Mouse (Mus musculus) T-helper 2 cell (primary cell): ENCODE measurements around the gene Sergef.

Experiments used
- in situ Hi-C: fragments of 300-600 bp; cut with MboI, MseI; formaldehyde crosslinking; loops from one replicate; pipeline ENCODE4 v1.15.1; 2025; ENCODE audit warnings: high pct_unique_total_duplicates

Sergef gene

DNA sequence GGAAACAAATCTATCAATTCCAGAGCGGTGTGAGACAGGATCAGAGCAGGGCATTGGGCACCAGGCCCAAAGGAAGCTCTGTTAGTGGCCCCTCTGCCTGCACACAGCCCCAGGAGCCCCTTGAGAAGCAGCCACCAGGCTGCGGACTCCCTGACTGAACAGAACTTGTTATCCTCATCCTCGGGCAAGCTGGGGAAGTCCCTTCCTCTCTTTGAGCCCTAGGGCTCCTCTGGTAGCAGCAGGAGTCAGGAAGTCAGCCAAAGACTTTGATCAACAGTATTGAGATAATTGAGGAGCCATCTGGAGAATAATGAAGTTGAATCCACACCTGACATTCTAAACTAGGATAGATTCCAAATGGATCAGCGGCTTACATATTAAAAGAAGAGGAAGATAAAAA is 135.4 kb downstream of the Sergef start:
- in situ Hi-C loops, result no loop called here

DNA sequence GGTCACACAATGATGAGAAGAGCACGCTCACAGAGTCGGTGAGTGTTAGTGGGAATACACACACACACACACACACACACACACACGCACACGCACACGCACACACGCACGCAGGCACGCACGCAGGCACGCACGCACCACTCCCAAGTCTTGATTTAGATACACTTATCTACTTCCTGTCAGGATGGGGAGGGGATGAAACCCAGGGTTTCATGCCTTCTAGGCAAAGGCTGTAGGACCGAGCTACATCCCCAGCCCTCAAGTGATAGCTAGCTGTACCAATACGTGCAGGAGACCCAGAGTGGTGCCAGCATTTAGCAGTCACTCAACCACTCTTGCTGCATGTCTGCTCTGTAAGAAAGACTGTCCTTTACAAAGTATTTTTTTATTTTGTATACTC is 137.0 kb downstream of the Sergef start:
- in situ Hi-C loops, result no loop called here

DNA sequence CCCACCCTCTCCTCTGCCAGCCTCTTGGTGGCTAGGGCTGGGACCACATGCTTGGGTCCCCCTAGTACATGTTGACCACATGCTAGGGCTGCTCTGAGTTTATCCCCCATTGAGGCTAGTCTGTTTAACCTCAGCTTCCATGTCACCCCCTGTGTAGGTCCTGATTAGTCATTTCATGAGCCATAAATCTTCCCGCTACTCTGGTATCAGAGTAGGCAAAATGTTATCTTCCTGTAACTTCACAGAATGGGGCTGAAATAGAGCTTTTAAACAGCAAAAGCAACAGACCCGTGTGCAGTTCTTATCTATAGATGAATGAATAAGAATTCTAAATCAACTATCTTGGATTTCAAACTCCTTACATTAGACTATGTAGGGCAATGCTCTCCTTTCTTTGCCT is 138.1 kb downstream of the Sergef start:
- in situ Hi-C loops, result no loop called here

DNA sequence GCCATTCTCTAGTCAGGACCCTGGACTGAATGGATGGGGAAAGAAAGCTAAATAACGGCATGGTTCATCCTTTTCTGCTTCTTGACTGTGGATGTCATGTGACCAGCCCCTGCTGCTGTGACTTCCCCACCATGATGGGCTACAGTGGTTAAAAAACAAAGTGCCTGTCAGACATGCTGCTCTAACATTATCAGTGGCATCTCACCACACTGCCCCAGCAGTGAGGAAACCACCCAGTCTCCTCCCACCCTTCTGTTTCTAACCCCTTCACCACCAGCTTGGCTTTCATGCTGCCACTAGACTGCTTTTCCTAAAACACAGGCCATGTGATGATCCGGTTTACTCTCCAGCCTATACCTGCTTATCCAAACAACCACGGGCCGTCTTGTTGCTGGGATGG is 140.0 kb downstream of the Sergef start:
- in situ Hi-C loops, result no loop called here

DNA sequence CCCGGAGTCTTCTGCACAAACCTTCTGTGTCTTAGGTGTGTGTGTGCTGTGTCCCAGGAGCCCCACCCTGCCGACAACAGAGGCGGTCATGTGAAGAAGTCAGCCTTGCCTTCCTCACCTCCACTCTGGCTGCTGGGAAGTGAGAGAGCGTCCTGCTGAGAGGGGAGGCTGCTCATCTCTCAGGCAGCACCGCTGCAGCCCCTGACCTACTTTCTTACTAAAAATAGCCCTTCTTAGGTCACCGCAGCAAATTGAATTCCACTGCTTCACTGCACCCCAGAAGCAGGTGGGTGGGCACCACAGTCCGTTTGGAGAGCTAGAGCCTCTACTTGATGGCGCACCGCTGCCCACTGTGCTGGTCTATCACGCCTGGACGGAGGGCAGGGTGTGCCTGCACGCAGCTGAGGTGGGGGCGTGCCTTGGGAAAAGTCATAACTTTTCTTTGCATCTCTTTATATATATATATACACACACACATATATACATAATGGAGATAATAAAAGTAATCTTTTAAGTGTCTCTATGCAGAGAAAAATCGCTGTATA is 147.4 kb downstream of the Sergef start:
- in situ Hi-C loops, result no loop called here

DNA sequence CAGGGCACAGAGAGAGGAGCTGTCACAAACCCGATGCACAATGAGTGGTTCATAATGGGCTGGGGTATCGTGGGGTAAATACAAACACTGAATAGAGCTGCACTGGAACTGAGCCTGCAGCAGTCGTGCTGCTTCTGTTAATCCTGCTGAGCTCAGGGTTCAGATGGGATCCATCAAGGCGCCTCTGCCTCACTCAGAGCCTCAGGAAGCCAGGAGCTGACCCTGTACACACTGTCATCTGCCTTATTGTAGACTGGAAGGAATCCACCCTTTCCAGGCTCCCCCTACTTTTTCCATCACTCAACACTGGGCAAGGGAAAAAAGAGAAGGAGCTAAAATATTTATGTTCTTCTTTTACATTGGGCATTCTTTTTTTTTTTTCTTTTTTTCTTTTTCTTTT is 152.3 kb downstream of the Sergef start:
- in situ Hi-C loops, result no loop called here

DNA sequence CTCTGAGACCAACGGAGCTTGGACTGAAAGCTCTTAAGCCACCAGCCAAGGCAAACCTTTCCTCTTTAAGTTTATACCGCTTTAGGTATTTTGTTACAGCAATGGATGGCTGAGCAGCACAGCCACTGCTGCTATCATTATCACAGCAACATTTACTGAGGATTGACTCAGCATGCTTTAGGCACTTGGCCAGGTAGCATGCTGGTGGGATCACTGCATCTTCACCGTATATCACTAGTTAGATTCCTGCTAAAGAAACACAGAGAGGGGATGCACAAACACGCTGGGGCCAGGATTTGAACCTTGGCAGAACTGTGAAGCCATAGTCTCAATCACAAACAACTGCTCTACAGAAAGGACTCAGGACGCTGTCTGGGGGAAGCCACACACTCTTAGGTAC is 152.8 kb downstream of the Sergef start:
- in situ Hi-C loops, result no loop called here

DNA sequence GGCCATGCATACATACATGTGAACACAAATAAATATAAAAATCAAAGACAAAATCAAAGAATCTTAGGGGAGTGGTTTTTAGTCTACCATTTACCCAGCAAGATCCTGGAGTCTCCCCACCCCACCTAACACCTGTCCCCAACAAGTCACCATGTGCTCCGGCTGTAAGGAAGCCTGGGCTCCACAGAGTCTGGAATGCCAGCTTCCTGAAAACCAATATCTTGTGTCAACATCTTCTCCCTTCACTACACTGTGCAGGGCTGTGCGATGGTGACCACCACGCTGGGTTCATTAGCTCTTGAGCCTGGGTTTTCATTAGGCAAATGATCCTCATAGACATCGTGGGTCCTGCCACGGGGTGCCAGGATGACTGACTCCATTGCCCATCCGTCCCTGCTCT is 155.4 kb downstream of the Sergef start:
- in situ Hi-C loops, result no loop called here

DNA sequence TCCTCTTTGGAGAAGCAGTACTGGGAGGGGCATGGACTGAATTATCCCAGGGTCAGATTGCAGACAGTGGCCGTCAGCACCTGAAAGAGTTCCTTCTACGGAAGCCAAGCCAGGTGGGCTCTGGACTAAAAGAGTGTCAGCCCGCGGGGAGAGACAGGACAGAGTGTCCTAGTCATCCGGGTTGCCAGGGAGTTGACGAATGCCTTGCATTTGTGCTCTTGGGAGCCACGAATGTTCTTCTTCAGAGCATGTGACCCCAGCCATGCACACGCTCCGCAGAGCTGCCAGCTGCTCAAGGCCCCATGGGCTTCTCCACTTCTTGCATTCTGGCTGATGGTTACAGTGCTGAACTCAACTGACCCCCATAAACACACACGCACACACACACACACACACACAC is 156.6 kb downstream of the Sergef start:
- in situ Hi-C loops, result no loop called here

DNA sequence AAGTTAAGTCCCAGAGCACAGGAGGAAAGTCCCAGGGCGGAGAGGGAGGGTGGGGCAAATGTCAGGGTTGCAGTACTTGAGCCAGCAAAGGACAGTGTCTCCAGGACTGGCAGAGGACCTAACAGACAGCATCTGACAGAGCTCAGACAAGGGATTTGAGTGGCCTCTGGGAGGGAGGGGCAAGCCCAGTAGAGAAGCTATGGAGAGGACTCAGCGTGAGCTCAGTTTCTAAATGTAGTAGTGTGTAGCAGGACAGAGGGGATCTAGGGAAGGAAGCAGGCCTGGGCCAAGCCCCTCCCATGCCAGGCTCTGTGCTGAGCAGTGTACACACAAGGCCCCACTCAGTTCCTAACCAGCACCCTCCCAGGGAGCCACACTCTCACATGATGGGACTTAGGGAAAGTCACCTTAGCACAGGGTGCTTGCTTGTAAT is 157.5 kb downstream of the Sergef start:
- in situ Hi-C loops, result no loop called here

DNA sequence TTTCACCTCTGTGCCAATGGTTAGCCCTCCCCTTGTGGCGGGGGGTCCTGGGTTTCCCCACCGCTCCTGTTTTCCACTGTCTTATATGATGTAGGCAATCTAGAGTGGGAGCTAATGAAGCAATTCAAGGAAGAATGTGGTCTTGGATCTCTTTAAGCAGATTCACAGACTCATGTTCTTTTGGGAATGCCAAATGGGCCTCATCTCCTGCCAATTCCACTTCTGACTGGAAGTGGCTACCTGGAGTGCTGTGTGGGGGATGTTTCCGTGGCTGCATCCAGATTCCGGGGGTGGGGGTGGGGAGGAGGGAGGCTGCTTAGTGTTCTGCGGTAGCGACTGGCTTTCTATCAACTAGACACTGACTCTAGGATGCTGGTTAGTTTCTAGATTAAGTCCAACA is 159.8 kb downstream of the Sergef start:
- in situ Hi-C loops, result no loop called here

DNA sequence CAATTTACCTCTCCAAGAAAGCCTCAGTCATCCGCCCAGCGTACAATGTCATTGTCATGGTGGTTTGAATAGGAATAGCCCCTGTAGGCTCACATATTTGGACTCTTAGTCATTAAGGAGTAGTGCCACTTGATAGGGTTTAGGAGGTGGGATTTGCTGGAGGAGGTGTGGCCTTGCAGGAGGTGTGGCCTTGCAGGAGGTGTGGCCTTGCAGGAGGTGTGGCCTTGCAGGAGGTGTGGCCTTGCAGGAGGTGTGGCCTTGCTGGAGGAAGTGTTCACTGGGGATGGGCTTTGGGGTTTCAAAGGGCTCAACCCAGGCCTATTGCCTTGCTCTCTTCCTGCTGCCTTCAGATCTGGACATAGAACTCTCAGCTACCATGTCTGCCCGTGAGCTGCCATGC is 162.2 kb downstream of the Sergef start:
- in situ Hi-C loops, result no loop called here

DNA sequence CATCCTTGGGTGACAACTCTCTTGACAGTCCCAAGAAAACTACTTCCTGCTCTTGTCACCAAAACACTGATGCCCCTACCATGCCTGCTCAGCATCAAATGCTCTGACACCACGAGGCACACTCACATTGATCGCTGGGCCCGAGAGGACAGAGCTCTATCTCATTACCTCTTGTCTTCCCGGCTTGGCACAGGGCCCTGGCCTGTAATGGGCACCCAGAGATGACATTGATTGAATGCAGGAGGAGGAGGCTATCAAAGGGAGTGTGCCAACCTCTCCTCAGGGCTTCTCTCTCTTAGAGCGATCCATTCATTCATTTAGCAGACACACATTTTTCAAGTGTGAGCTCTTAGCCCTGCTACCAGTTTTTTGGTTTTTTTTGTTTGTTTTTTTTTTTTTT is 164.1 kb downstream of the Sergef start:
- in situ Hi-C loops, result no loop called here

DNA sequence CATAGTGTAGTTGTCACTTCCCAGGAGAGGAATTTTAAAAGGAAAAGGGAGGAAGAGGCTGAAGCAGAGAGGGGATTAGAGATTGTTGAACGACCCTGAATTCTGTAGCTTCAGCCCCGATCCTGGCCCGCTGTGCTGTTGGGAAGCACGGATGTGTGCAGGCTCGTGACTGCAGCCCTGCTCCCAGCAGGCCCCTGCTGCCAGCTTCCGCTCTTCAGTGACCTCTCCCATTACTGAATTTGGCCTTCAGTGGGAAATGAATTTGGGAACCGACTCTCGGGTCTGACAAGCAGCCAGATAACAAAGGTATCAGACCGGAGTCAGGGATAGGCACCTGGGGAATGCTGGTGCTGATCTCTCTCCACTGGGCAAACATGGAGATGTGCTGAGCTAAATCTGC is 166.5 kb downstream of the Sergef start:
- in situ Hi-C loops, result no loop called here

DNA sequence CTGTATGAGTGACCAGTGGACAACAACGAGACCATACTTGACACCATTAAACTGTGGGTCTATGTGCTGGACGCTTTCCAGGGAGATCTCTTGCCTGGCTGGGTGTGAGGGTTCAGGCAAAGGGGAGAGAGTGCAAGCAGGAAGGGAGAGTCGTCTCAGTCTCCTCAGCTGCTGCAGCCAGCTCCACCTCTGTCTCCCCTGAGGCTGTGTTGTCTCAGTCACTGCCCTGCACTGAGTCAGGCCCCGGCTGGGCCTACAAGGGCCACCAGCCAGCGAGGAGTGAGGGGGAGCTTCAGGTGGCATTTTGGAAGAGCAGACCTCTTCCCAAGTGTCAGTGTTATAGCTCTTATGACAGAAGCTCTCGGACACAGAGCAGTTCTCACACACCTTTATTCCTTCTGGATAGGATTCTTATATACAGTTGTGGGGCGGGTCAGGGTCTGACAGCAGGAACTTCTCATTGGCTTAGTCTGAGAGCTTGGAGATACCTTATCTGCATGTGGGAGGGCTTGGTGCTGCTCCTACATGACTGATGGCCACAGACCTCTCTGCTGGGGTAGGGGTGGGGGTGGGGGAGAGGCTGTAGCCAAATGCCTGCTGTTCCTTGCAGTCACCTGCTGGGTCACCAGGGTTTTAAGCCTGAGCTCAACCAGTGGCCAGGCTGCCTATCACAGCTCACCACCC is 168.4 kb downstream of the Sergef start:
- in situ Hi-C loops, result no loop called here

DNA sequence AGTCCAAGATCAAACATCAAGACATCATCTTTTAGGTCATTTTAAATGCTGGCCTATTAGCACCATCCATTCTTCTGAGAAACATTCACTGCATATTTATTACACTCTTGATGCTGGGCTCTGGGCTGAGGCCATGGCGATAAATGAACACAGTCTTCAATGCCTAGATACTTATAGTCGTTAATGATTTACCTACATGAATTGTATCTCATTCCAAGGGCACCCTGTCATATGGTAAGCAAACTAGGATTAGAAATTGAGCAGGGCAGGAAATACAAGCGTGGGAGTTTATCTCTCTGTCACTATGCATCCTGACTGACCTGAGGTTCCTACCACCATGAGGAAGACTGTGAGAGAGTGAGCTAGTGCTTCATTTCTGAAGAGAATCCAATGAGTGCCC is 170.1 kb downstream of the Sergef start:
- in situ Hi-C loops, result no loop called here

DNA sequence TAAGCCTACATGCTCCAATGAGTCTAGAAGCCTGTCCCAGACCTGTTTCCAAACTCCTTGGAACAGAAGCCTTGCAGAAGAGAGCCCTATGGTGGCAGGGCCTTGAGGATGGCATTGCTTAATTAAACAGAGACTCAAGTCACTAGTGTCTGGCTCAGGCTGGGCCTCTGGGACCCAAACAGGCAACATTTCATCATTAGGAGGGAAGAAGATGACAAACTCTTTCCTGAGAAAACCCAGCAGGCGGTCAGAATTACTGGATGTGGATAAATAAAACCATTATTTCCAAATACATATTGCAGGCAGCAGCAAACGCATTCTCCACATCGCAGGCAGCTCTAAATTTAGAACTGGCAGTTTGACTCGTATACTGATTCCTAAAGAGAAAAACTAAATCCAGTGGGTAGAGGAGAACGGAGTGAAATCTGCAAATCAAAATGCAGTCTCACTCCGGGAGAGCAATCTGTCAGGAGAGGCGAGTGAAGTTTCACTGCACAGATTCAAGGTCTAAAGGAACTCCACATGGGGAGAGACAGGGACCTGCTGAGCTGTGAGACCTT is 173.1 kb downstream of the Sergef start:
- in situ Hi-C loops, result no loop called here

DNA sequence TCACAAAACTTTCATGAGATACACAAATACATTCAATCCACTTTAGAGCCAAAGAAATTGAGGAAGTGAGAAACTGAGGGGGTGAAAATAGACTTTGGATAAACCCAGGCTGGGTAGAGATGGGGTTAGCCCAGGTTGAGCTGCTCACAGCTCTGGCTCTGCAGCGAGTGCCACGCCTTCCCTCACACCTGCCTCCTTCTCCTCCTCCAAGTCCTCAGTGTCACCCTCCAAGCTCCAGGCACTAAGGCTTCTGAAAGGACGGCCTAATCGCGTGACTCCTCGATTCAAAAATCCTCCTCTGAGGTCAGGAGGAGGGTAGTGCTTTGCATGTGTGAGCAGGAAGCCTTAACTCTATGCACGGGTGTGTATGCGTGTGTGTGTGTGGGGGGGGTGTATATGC is 176.5 kb downstream of the Sergef start:
- in situ Hi-C loops, result no loop called here

DNA sequence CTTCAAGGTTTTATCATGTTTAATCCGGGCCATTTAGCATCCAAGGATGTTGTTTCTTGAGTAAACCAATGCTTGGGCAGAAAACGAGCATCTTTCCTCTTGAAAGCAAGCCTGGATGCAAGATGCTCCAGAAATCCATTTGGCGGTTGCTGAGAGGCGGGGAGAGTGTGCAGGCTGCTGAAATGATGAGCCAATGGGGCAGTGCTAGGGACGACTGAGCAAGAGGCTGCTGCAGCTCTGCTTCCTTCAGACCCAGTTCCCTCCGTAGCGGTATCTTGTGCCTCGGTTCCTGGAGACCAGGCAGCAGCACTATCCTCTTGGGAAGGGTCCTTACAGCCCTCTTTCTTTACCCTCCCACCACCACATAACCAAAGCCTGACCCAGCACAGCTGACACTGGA is 177.3 kb downstream of the Sergef start:
- in situ Hi-C loops, result no loop called here

DNA sequence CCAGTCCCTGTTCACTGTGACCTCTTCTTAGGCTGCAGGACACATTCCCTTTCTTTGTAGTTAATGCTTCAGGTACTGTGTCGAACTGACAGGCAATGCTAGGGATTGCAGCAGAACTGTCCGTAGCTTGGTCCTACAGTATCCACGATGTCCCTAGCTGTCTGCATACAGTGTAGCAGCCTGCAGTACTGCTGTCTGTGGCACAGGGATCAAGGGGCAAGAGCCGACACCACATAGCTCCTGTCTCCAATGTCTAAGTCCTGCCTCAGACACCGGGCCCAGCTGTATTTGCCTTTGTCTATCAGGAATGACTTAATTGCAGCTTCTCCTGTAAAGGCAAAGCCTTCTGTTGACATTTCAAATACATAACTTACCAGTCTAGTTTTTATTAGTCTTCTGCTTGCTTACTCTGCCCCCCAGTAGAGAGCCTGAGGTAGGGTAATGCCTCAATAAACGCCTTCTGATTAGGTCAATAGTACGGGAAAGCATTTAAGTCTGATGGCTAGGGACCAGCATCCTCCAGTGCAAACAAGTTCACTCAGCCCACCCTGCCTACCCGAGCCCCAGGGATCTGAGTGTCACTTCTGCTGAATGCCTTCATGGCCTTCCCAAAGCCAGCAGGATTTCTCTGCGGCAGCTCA is 179.9 kb downstream of the Sergef start:
- in situ Hi-C loops, result no loop called here

DNA sequence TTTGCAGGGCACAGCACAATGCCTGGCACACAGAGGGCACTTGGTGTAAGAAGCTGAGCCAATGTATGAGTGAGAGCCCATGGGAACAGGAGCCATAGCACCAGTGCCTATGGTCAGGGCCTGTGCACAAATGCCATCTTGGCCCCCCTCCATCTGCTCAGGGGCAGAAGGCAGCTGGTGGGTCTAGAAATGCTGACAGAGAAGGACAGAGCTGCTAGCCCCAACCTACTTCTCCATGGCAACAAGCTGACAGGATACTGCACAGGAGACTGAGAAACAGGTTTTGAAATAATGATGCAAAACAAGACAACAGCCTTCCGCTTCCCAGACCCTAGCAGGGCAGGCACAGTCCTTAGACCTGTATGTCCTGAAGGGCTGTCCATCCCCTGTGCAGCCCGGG is 180.4 kb downstream of the Sergef start:
- in situ Hi-C loops, result no loop called here

DNA sequence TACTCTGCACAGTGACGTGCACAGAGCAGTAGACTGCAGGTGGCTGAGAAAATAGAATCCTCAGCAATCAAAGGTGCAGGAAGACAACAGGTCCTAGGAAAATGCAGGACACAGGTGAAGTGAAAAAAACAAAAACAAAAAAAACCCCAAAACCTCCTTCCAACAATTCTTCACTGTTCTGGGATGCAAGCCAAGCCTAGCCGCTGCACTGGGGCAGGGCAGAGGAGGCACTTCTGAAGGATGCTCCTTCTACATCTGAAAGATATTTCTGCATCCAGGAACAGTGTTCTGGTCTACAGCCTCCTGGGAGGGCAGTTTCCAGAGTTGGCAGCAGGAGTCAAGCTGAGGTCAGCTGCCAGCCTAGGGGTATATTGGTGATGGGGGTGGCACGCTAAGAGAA is 181.7 kb downstream of the Sergef start:
- in situ Hi-C loops, result no loop called here
